Mouse (Mus musculus) CD4-positive, CD25-positive, alpha-beta regulatory T cell, adult 4 months (primary cell): ENCODE results near the gene Klhl9. TPM values are rescaled to one million over a fixed set of nuclear protein-coding genes. Genes with fewer than 3 reads are reported as not detected.
"Not testable (repeated sequence)": the region's sequence is repeated elsewhere in the genome, so short reads cannot be mapped to it uniquely, and the experiment has no call there.

Source experiments
- ATAC-seq: one replicate; pipeline ENCODE4 v1.8.0; 2017
- polyA plus RNA-seq, 2 experiments: library from polyadenylated mRNA; unstranded; fragments of 100-300 nt; shearing (Covaris generic); gene quantifications; one replicate each; pipeline ENCODE4 v1.2.1; 2017

Gene Klhl9
- 10 to 100 TPM; 27.3 to 43.0 TPM for polyA plus RNA-seq

DNA sequence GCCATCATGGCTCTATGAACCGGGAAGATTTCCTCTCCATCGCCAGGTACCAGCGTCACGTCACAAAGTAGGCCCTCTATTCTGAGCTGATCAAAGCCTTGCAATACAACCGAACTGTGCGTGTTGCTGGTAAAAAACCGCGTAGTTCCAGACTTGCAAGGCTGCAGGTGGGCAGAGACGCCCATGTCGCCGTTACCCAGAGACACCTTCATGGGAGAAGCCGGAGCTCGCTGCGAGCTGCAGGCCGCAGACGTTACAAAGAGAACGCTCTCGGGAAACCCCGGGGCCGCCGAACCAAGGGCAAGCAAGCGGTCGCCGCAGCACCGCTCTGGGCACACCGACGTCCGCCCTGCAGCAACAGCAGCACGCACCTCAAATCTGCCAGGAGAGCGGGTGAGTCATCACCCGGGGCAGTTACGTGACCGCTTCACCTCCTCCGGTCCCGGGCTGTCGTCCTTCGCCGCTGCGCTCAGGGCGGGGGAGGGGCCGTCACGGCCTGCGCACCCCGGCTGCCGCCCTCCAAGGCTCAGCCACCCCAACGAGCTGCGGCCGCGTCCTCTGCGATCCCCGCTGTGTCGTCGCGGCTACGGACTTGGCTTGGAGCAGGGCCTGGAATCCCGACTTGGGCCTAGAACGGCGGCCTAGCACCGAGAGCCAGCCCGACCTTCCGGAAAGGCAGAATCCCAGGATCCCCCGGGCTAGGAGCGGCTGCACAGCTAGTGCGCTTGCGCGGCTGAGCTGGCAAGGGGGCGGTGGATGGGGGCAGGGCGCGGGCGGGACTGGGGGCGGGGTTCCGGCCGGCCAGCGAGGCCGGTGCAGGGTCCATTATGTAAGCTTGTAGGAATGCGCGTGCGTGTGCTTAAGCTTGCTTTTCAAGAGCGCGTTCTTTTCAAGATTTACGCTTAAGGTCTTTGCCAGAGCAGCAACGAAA is at the start of gene Klhl9, which contains the start of gene Gm26566:
TSS of gene Klhl9 (minus strand) at position 675 of the 931 bp plus-strand sequence.
TSS of gene Gm26566 (plus strand) at position 15 of the 931 bp plus-strand sequence.
- ATAC-seq, result peak; percentile 80

DNA sequence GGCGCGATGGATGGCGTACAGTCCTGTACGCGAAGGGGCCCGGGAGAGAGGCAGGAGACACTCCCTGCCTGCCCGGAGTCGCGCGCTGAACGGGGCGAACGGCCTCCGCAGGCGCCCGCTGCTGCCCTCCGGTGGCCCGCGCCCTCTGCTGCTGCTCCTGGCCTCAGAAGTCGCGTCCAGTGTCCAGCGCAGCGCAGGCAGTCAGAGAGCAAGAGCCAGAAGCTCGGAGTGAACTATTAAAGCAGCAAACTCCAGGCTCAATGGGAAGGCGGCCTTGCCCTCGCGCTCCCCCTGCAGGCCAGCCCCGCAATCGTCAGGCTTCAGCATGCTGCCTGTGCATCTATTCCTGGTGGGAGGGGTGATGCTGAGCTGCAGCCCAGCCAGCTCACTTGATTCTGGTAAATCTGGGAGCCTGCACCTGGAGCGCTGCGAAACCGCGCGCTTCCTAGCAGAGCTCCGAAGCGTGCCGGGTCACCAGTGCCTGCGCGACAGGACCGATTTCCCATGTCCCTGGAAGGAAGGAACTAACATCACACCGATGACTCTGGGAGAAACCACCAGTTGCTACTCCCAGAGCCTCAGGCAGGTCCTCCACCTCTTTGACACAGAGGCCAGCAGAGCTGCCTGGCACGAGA is 41.2 kb upstream of the Klhl9 start:
- not testable (repeated sequence) for ATAC-seq

DNA sequence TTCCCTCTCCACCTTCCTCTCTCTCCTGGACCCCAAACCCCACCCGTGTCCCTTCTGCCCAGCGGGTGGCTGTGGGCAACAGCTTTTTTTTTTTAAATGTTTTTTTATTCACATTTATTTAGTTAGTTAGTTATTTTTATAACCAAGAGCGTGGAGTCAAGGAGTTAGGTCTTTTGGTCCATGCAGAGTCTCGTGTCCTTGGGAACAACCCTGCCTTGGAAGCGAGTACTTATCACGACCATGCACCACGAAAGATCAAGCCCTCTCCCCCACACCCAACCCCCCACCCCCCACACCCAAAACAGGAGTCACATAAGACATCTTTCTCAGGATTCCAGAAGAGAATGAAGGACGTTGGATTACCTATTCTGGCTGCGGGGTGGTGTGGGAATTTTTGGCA is 40.1 kb upstream of the Klhl9 start:
- ATAC-seq, result not testable (repeated sequence)

DNA sequence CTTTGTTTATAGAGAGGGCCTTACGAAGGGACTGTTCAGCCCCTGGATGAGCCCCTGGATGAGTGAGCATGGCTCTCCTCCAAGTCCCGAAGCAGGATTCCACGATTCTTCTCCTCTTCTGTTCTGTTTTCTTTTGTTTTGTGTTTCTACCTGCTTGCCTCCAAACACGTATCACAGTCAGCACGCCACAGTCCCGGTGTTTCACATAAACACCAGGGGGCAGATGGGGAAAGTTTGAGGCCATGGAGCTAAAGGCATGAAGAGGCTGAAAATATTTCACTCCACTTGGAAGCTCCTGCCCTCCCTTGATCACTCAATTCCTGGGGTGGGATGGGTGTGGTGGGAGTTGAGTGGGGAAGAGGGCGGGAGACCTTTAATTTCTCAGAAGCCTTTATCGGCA is 39.5 kb upstream of the Klhl9 start:
- not testable (repeated sequence) for ATAC-seq

DNA sequence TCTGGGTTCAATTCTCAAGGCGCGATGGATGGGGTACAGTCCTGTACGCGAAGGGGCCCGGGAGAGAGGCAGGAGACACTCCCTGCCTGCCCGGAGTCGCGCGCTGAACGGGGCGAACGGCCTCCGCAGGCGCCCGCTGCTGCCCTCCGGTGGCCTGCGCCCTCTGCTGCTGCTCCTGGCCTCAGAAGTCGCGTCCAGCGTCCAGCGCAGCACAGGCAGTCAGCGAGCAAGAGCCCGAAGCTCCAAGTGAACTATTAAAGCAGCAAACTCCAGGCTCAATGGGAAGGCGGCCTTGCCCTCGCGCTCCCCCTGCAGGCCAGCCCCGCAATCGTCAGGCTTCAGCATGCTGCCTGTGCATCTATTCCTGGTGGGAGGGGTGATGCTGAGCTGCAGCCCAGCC is 38.2 kb upstream of the Klhl9 start:
- not testable (repeated sequence) for ATAC-seq

DNA sequence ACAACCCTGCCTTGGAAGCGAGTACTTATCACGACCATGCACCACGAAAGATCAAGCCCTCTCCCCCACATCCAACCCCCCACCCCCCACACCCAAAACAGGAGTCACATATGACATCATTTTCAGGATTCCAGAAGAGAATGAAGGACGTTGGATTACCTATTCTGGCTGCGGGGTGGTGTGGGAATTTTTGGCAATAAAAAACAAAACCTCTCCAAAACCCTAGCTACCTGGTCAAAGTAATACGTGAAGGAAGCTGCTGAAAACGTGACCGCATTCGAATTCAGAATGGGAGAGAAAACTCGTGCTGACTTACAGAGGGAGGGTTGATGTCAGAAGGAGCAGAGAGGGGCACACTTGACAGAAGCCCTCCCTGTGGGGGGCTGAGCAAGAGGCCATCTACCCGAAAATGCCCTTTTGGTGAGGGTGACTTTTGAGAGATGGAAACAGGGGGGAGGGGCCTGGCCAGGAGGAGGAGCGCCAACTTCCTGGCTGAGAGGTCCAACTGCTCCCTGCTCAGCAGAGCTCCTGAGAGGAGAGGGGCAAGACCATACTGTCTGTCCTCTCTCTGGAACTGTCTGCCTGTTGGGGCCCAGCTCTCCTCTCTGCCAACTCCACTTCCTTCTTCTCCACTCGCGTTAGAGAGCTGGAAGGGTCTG is 37.5 kb upstream of the Klhl9 start, which contains the start of gene Gm13283:
TSS of gene Gm13283 (plus strand) at position 510 of the 659 bp plus-strand sequence.
- not testable (repeated sequence) for ATAC-seq

DNA sequence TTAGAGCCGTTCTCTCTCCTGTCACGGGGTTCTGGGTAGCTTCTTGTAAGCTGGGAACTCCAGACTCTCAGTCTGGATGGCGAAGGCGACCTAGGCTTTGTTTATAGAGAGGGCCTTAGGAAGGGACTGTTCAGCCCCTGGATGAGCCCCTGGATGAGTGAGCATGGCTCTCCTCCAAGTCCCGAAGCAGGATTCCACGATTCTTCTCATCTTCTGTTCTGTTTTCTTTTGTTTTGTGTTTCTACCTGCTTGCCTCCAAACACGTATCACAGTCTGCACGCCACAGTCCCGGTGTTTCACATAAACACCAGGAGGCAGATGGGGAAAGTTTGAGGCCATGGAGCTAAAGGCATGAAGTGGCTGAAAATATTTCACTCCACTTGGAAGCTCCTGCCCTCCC is 36.5 kb upstream of the Klhl9 start:
- ATAC-seq, result not testable (repeated sequence)

DNA sequence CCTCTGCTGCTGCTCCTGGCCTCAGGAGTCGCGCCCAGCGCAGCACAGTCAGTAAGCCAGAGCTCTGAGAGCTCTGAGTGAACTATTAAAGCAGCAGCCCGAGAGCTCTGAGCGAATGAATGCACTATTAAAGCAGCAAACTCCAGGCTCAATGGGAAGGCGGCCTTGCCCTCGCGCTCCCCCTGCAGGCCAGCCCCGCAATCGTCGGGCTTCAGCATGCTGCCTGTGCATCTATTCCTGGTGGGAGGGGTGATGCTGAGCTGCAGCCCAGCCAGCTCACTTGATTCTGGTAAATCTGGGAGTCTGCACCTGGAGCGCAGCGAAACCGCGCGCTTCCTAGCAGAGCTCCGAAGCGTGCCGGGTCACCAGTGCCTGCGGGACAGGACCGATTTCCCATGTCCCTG is 35.4 kb upstream of the Klhl9 start:
- peak; percentile 100 for ATAC-seq

DNA sequence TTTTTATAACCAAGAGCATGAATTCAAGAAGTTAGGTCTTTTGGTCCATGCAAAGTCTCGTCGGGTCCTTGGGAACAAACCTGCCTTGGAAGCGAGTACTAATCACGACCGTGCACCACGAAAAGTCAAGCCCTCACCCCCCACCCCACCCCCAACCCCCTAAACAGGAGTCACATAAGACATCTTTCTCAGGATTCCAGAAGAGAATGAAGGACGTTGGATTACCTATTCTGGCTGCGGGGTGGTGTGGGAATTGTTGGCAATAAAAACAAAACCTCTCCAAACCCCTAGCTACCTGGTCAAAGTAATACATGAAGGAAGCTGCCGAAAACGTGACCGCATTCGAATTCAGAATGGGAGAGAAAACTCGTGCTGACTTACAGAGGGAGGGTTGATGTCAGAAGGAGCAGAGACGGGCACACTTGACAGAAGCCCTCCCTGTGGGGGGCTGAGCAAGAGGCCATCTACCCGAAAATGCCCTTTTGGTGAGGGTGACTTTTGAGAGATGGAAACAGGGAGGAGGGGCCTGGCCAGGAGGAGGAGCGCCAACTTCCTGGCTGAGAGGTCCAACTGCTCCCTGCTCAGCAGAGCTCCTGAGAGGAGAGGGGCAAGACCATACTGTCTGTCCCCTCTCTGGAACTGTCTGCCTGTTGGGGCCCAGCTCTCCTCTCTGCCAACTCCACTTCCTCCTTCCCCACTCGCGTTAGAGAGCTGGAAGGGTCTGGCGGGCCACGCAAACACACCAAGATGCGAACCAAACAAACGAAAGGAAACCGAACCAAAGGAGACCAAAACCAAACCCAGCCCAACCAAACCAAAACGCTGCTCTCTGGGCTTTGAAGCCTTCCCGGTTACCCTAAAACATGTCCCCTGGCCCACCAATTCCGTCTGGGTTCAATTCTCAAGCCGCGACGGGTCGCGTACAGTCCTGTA is 34.6 kb upstream of the Klhl9 start:
- not testable (repeated sequence) for ATAC-seq

DNA sequence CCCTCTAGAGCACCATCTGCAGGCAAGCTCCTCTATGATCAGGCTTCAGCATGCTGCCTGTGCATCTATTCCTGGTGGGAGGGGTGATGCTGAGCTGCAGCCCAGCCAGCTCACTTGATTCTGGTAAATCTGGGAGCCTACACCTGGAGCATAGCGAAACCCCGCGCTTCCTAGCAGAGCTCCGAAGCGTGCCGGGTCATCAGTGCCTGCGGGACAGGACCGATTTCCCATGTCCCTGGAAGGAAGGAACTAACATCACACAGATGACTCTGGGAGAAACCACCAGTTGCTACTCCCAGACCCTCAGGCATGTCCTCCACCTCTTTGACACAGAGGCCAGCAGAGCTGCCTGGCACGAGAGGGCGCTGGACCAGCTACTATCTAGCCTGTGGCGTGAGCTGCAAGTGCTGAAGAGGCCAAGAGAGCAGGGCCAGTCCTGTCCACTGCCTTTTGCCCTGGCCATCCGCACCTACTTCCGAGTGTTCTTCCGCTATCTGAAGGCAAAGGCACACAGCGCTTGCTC is 32.6 kb upstream of the Klhl9 start, which contains the start of gene Gm13271:
TSS of gene Gm13271 (plus strand) at position 51 of the 523 bp plus-strand sequence.
- ATAC-seq, result not testable (repeated sequence)

DNA sequence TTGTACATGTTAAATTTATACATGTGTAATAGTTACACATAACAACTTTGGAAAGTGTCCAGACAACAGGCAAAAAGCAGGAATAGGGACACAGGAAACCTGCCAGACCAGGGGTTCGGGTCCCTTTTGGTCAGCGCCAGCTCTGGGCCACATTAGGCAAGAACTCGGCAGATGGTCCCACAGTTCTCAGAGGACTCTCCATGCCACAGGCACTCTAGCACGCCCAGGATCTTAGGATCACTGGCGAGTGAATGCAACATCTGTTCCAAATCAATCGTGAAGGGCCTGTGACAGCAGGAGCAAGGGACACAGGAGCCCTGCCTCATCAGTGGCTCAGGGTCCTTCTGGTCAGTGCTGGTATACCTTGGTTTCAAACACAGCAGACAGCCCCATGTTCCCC is 27.7 kb upstream of the Klhl9 start:
- ATAC-seq, result no peak

DNA sequence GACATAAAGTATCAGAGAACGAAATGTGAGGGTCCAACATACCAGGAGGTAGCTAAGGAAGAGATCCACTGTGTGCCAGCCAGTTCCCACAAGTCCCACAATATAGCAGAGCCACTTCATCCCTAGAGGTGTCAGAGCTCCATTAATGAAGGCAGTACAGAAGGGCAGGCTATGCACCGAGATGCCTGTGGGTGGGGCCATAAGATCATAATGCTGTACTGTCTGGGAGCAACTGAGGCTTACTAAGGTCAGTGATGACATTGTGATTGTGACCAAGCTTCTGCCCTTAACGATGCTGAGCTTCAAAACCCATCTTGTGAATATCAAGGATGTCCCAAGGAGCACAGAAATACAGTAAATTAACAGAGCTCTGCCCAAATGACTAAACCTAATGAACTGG is 21.9 kb upstream of the Klhl9 start:
- peak; percentile 38 for ATAC-seq

DNA sequence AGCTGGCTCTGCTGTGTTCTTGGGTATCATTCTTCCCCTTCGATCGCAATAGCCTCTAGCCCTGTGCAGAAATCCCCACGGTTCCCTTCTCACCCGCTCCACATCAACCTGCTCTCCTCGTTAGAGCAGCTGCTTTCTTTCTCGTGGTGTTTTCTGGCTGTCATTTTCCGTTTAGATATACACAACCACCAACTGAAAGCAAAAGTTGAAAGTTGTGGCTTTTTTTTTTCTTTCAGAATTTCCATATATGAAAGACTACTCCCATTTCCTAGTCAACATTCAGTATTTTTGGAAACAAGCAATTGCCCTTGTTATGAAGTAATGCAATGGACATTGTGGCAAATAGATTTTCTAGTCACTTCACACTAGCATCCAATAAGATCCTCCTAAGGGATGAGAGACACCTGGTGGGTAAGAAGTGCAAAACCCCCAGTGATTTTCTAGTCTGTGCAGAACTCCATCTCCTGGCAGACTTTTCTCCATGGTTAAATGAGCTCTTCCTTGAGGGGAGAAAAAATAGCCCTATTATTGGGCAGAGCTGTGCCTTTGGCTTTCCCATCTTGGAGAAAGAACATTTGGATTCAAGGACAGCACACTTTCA is 20.6 kb upstream of the Klhl9 start:
- peak; percentile 66 for ATAC-seq

DNA sequence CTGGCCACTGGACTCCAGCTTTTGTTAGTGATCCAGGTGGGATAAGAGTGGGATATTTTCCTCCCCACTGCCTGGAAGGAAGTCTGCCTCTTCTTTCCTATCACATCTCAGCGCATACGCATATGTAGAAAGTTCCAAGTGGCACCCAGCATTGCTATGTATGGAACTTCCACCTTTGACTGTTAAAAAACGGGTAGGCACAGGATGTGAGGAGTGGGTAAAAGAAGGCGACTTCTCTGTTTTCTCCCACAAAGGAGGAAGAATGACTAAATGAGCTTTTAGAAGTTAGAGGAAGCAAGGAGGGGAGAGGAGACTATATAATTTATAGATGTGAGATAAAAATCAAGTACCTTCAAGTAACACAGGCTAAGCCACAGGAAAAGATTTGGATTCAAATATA is 19.2 kb upstream of the Klhl9 start:
- no peak for ATAC-seq

DNA sequence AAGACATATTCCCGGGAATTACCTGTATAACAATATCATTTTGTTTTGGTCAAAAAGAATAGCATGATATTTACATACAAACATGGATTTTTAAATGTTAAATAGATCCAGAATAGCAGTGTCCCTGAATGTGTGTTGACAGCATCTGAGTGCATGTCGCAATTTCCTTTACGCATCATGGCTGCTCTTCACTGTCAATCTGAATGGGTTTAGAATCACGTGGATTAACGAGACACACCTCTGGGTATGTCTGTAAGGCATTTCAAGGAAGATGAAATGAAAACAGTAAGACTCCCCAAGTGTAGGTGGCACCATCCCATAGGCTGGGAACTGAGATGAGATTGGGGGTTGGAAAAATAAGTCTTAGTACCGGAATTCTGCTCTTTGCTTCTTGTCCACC is 16.8 kb upstream of the Klhl9 start:
- ATAC-seq, result no peak

DNA sequence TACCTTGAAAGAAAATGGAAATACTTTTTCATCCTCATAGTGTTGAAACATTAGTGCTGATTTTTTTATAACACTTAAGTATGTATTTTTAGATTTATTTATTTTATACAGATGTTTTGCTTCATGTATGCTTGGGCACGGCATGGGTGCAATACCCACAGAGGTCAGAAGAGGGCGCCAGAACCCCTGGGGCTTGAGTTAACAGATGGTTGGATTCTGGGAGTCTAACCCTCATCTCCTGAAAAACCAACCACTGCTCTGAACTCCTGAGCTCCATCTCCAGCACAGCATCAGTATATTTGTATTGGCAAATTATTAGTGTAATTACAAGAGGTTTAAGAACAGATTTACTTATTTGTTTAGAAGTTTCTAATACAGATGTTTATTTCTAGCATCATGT is 16.2 kb upstream of the Klhl9 start:
- ATAC-seq, result peak; percentile 75

DNA sequence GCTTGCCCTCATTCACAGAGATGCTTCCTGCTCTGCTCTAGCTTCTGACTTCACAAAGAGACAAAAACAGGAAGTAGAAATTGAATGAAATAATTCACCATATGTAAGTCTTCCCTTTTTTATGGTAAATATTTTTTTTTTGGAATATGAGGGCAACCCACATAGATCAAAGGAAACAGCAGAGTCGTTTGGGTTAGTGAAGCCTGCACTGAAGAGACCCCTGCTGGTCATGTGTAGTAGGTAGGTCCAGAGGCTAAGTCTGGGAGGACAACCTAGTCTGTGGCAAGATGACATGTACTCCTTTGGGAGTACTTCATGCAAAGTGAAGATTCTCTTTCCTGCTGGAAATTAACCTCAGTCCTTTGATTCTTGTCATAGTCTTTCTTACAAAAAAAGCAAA is 5.1 kb upstream of the Klhl9 start:
- ATAC-seq, result peak; percentile 85

DNA sequence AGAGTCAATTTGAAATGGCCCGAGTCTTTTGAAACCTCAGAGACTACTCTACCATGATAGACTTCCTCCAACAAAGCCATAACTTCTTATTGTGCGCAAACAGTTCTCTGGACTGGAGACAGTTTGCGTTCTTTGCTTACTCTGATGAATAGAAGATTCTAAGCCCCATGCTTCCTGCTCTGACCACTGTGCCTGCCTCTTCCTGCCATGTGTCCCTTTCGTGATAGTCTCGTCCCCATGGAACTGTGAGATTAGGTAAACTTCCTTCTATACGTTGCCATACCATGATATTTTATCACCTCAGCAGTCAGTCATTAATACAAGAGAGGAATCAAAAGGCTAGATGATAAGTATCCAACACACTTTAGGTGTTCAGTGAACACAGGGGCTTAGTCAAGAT is 4.5 kb upstream of the Klhl9 start:
- ATAC-seq, result no peak

DNA sequence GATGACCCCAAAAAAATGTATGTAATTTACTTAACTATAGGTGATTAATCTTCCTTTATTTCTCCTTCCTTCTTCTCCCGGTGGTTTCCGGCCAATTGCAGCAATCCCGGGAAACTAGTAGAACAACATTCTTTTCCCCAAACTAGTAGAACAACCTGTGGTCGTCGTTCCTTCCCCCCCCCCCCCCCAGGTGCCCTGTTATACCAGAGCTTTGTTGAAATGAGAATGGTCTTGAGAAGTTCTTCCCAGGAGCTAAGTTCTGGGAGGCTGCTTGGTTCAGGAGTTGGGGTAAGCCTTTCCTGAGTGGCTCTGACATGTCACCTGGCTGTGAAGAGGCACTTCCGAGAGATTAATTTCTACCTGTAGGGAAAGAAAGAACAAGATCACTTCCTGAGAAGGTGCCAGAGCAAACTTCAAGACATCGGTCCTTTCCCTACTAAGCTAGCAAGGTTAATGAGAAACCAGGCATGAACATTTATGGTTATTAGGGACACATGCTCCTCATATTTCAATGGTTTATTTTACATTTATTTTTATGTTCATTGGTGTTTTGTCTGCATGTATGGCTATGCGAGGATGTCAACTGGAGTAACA is 1.3 kb upstream of the Klhl9 start:
- ATAC-seq, result no peak

DNA sequence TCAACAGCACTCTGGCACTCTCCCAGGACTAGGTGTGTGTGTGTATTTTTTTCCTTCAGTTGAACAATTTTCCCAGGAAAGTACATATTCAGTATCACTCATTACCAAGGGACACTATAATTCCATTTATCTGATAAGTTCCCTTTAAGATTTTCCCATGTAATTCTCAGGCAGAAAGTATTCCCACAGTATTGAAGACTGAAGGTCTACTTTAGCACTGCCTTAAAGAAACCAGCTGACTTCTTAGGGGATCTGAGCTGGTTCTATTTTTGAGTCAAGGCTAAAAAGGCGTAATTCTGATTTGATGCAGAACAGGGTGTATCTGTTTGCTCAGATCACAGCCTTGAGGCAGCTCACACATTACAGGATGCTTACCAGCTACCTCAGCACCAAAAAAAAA is 3.5 kb downstream of the Klhl9 start:
- ATAC-seq, result no peak

DNA sequence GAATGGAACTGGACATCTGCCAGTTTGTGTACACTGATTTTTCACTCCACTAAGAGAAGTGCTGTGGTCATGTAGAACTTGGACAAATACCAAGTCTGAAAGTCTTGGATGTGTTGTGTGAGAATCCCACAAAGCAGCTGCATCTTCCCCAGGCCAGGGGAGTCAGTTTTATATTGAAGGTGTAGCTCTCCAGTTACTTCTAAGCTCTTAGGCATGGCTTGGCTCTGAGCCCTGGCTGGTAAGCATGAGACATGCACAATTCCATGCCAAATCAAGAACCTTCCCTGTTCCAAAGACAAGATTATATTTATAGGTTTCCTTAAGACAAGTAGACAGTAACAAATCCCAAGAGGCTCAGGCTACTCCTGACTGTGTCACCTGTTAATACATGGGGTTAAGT is 7.2 kb downstream of the Klhl9 start:
- no peak for ATAC-seq
